26 mouse cellular contexts compared by ENCODE assay signal in genomic region chr1:41889940-41890339, GRCm38 (mm10).
DNase-seq lines count a peak whose midpoint lies in the region; ATAC-seq and TF ChIP-seq lines count a peak whose summit lies in the region.
"Had no signal": no experiment of that assay in that cellular context is flagged by ENCODE, and none has a peak within 500 bp of the region (broad histone marks: within the 10 kb centered on the region; RNA-seq: fewer than 3 reads in every experiment).

No protein-coding gene starts in this region.

- peak overlapping the region; percentile 21; the same call in 1 of the 2 replicates for H3K27ac ChIP-seq in layer of hippocampus, adult 2 months
- H3K27ac ChIP-seq in forebrain, embryonic 13.5 days: peak overlapping the region; percentile 90; the same call in 1 of the 2 replicates
- H3K27ac ChIP-seq: hindbrain, embryonic 15.5 days; intestine, embryonic 15.5 days; liver, embryonic 14.5 days; neural tube, embryonic 12.5 days; stomach, embryonic 15.5 days had no signal

- 48% methylated on average over 6 of the region's 6 CpGs for WGBS in forebrain, embryonic 13.5 days

- H3K9me3 ChIP-seq in forebrain, embryonic 13.5 days (replicated peaks): no peaks in the 10 kb centered on the region
- H3K9me3 ChIP-seq: hindbrain, embryonic 15.5 days; intestine, embryonic 15.5 days; neural tube, embryonic 12.5 days; stomach, embryonic 15.5 days had no signal

- no peak overlapping the region for H3K9ac ChIP-seq in forebrain, embryonic 13.5 days
- H3K9ac ChIP-seq: hindbrain, embryonic 15.5 days; intestine, embryonic 15.5 days; liver, embryonic 14.5 days; lung, embryonic 14.5 days; neural tube, embryonic 12.5 days; stomach, embryonic 15.5 days had no signal

- H3K4me2 ChIP-seq in forebrain, embryonic 13.5 days: peak overlapping the region; percentile 55; the same call in 1 of the 2 replicates
- H3K4me2 ChIP-seq: heart, embryonic 11.5 days; intestine, embryonic 15.5 days; lung, embryonic 14.5 days; stomach, embryonic 15.5 days had no signal

- H3K36me3 ChIP-seq in forebrain, embryonic 13.5 days (ENCODE audit: poor library complexity, severe bottlenecking): no peaks in the 10 kb centered on the region
- H3K36me3 ChIP-seq: G1E; hindbrain, embryonic 15.5 days; intestine, embryonic 15.5 days; neural tube, embryonic 12.5 days; stomach, embryonic 15.5 days had no signal

- no peak for DNase-seq in layer of hippocampus, adult 2 months (ENCODE audit: low spot score in 2 of 2)
- no peak for DNase-seq in layer of hippocampus, postnatal 14 days (ENCODE audit: low spot score in 2 of 2)
- DNase-seq in retina, postnatal 1 day: peak; percentile 5
- no peak for DNase-seq in retina, embryonic 14.5 days (ENCODE audit: low spot score)
- DNase-seq: B cell, adult 2 months; cerebellum, adult 11-12 months; cerebellum, postnatal 10 days; kidney, adult 9 months; kidney, postnatal 14 days; lung, embryonic 14.5 days; right cerebral cortex, adult 18-20 months; right cerebral cortex, postnatal 4 days; thymus, postnatal 36 days had no signal

- no peaks in the 10 kb centered on the region; the same call in 1 of the 2 replicates for H3K27me3 ChIP-seq in forebrain, embryonic 13.5 days
- H3K27me3 ChIP-seq: CH12.LX; intestine, embryonic 15.5 days; neural tube, embryonic 12.5 days; stomach, embryonic 15.5 days had no signal

- no peak for TF ChIP-seq CTCF in layer of hippocampus, adult 2 months (conservative IDR thresholded peaks at IDR 0.05)

- H3K4me3 ChIP-seq in layer of hippocampus, adult 2 months: no peak overlapping the region
- H3K4me3 ChIP-seq in forebrain, embryonic 13.5 days: no peak overlapping the region
- H3K4me3 ChIP-seq: erythroblast, embryonic 14.5 days; hindbrain, embryonic 15.5 days; intestine, embryonic 15.5 days; neural tube, embryonic 12.5 days; stomach, embryonic 15.5 days had no signal

- peaks cover 51% of the 10 kb centered on the region for H3K4me1 ChIP-seq in forebrain, embryonic 13.5 days

- ATAC-seq in forebrain, embryonic 13.5 days: no peak
- no peak for ATAC-seq in erythroblast, adult 5-6 weeks (replicated peaks; ENCODE audit: low FRiP score, poor library complexity, severe bottlenecking)
- no peak for ATAC-seq in frontal cortex, adult (ENCODE audit: low TSS enrichment)
- ATAC-seq: intestine, embryonic 15.5 days; Patski had no signal
